Mouse (Mus musculus) small intestine, adult 2 months (tissue): ENCODE data around the gene Mlec. TPM values are rescaled to one million over a fixed set of nuclear protein-coding genes. Genes with fewer than 3 reads are reported as not detected.
"Not testable (repeated sequence)": the region's sequence is repeated elsewhere in the genome, so short reads cannot be mapped to it uniquely, and the experiment has no call there.

Experiments used
- H3K27ac ChIP-seq: fragments of 200-500 bp; 2 replicates; pipeline ENCODE4 v1.5.1; 2012; ENCODE audit warnings: low read depth, low read length, control low read depth, inconsistent platforms; ENCODE audit not compliant: insufficient read depth
- H3K27me3 ChIP-seq: fragments of 200-500 bp; 2 replicates; pipeline ENCODE4 v1.6.1; 2012; ENCODE audit warnings: mild to moderate bottlenecking, moderate library complexity, low read length, inconsistent platforms; ENCODE audit not compliant: control insufficient read depth, insufficient read depth
- H3K36me3 ChIP-seq: fragments of 200-500 bp; 2 replicates; pipeline ENCODE4 v1.6.1; 2012; ENCODE audit warnings: mild to moderate bottlenecking, low read length, control low read depth, inconsistent platforms; ENCODE audit not compliant: control insufficient read depth, insufficient read depth
- H3K4me1 ChIP-seq: fragments of 200-500 bp; 2 replicates; pipeline ENCODE4 v1.6.1; 2012; ENCODE audit warnings: low read length, inconsistent platforms, mixed read lengths; ENCODE audit not compliant: control insufficient read depth, insufficient read depth, insufficient read length
- H3K4me3 ChIP-seq: fragments of 200-500 bp; 2 replicates; pipeline ENCODE4 v1.5.1; 2012; ENCODE audit warnings: low read depth, mild to moderate bottlenecking, control low read depth, inconsistent platforms, low read length, moderate library complexity
- CTCF ChIP-seq: fragments of 200-500 bp; IDR thresholded peaks from 2 replicates; pipeline ENCODE4 v1.5.1; 2012; ENCODE audit warnings: low read depth, mild to moderate bottlenecking, control low read depth, inconsistent platforms, low read length, moderate library complexity, mixed read lengths; ENCODE audit not compliant: insufficient replicate concordance, insufficient read length; ENCODE audit errors: extremely low read depth
- POLR2A ChIP-seq: fragments of 200-500 bp; IDR thresholded peaks from 2 replicates; pipeline ENCODE4 v1.6.1; 2012; ENCODE audit warnings: low read depth, mild to moderate bottlenecking, control low read depth, inconsistent platforms, low read length, moderate library complexity
- WGBS: fragments of 180-500 bp; shearing (Covaris S2); methylation state at CpG from one replicate; pipeline ENCODE4 v1.1.7; 2018; 5-methylcytosine and 5-hydroxymethylcytosine counted together
- polyA plus RNA-seq: library from polyadenylated mRNA; depleted of rRNA; stranded (reverse); fragments of >200 nt; gene quantifications from 2 replicates; pipeline ENCODE4 v1.2.3, GENCODE M21; 2012

Gene Mlec
- polyA plus RNA-seq, 1 experiment, result 78.3 TPM

GRCm38 (mm10) chr5:115155831-115156230 is 2.1 kb downstream of the Mlec start:
- 8% methylated on average over 5 of the region's 5 CpGs for WGBS
- H3K4me1 ChIP-seq, result peaks cover 27% of the 10 kb centered on the region
- TF ChIP-seq POLR2A (peak; percentile 60; the same call in 1 of the 2 replicates), CTCF (no peak)

GRCm38 (mm10) chr5:115155156-115155631 is 2.8 kb downstream of the Mlec start:
- TF ChIP-seq POLR2A, result no peak
- no peak for TF ChIP-seq CTCF
- peaks cover 23% of the 10 kb centered on the region for H3K4me1 ChIP-seq
- no peaks in the 10 kb centered on the region for H3K27me3 ChIP-seq
- peaks cover 20% of the 10 kb centered on the region for H3K36me3 ChIP-seq
- H3K27ac ChIP-seq, result peak overlapping the region; percentile 87
- WGBS, result 8% methylated on average over 13 of the region's 13 CpGs
- H3K4me3 ChIP-seq, result peak overlapping the region; percentile 58

More at GRCm38 (mm10) chr5:115155831-115156230, 2.1 kb downstream of the Mlec start:
- peaks cover 13% of the 10 kb centered on the region for H3K36me3 ChIP-seq
- H3K4me3 ChIP-seq, result peak overlapping the region; percentile 34
- H3K27me3 ChIP-seq, result no peaks in the 10 kb centered on the region
- H3K27ac ChIP-seq, result peak overlapping the region; percentile 87

- no peak overlapping the region for H3K4me3 ChIP-seq
- 0 out of 2 replicates have a peak overlapping the region, but pooled peaks have one; percentile 14 for H3K27ac ChIP-seq
- TF ChIP-seq CTCF (no peak), POLR2A (no peak)
- H3K27me3 ChIP-seq, result no peaks in the 10 kb centered on the region
- H3K36me3 ChIP-seq, result peaks cover 45% of the 10 kb centered on the region
- peaks cover 22% of the 10 kb centered on the region for H3K4me1 ChIP-seq
- WGBS, result 48% methylated on average over 8 of the region's 8 CpGs
These were observed 5.6 kb downstream of the Mlec start for GRCm38 (mm10) chr5:115152132-115152956.

- Histone ChIP-seq H3K27me3 (no peaks in the 10 kb centered on the region), H3K4me3 (no peak overlapping the region), H3K36me3 (peaks cover 53% of the 10 kb centered on the region), H3K27ac (no peak overlapping the region), H3K4me1 (peaks cover 22% of the 10 kb centered on the region)
- WGBS, result 67% methylated on average over 13 of the region's 13 CpGs
- TF ChIP-seq POLR2A (no peak), CTCF (no peak)
These were observed 6.5 kb downstream of the Mlec start for GRCm38 (mm10) chr5:115151457-115151856.

GRCm38 (mm10) chr5:115150991-115151390 is 7.0 kb downstream of the Mlec start:
- Histone ChIP-seq H3K4me1 (peaks cover 22% of the 10 kb centered on the region), H3K27ac (no peak overlapping the region), H3K27me3 (no peaks in the 10 kb centered on the region), H3K4me3 (no peak overlapping the region), H3K36me3 (peaks cover 58% of the 10 kb centered on the region)
- TF ChIP-seq CTCF, result no peak
- no peak for TF ChIP-seq POLR2A
- WGBS, result 80% methylated on average over 5 of the region's 5 CpGs

- no peak for TF ChIP-seq POLR2A
- TF ChIP-seq CTCF, result no peak
- Histone ChIP-seq H3K4me3 (no peak overlapping the region), H3K4me1 (peaks cover 19% of the 10 kb centered on the region), H3K36me3 (peaks cover 68% of the 10 kb centered on the region), H3K27ac (no peak overlapping the region), H3K27me3 (no peaks in the 10 kb centered on the region)
- WGBS, result 92% methylated on average over 14 of the region's 14 CpGs
These were observed 8.1 kb downstream of the Mlec start for GRCm38 (mm10) chr5:115149675-115150459.

GRCm38 (mm10) chr5:115148872-115149271 is 9.1 kb downstream of the Mlec start:
- H3K4me3 ChIP-seq, H3K27ac ChIP-seq, H3K27me3 ChIP-seq: not testable (repeated sequence)
- no CpG with 5 or more reads among the region's 1 CpGs for WGBS
- Histone ChIP-seq H3K4me1 (peaks cover 13% of the 10 kb centered on the region), H3K36me3 (peaks cover 74% of the 10 kb centered on the region)
